Mouse (Mus musculus) intestine, embryonic 15.5 days (tissue): ENCODE measurements around the gene N4bp1. TPM values are rescaled to one million over a fixed set of nuclear protein-coding genes. Genes with fewer than 3 reads are reported as not detected.

Experiments used
- ATAC-seq: fragments of 200-750 bp; cut with Nextera tagmentation; 2 replicates; pipeline ENCODE4 v1.8.0; 2017; ENCODE audit warnings: moderate TSS enrichment, moderate library complexity
- H3K27ac ChIP-seq: fragments of 300-500 bp; sonication (generic); 2 replicates; pipeline ENCODE4 v1.5.1; 2015; ENCODE audit warnings: mild to moderate bottlenecking, inconsistent platforms
- H3K27me3 ChIP-seq: fragments of 300-500 bp; sonication (generic); replicated peaks from 2 replicates; pipeline ENCODE4 v1.6.1; 2015; ENCODE audit warnings: inconsistent platforms
- H3K36me3 ChIP-seq: fragments of 300-500 bp; sonication (generic); 2 replicates; pipeline ENCODE4 v1.6.1; 2015; ENCODE audit warnings: inconsistent platforms
- H3K4me1 ChIP-seq: fragments of 300-500 bp; sonication (generic); replicated peaks from 2 replicates; pipeline ENCODE4 v1.6.1; 2015; ENCODE audit warnings: inconsistent platforms
- H3K4me2 ChIP-seq: fragments of 300-500 bp; sonication (generic); replicated peaks from 2 replicates; pipeline ENCODE4 v1.6.1; 2015; ENCODE audit warnings: mild to moderate bottlenecking, inconsistent platforms
- H3K4me3 ChIP-seq: fragments of 300-500 bp; sonication (generic); replicated peaks from 2 replicates; pipeline ENCODE4 v1.5.1; 2015; ENCODE audit warnings: inconsistent platforms
- H3K9ac ChIP-seq: fragments of 300-500 bp; sonication (generic); 2 replicates; pipeline ENCODE4 v1.6.1; 2015; ENCODE audit warnings: inconsistent platforms
- H3K9me3 ChIP-seq: fragments of 300-500 bp; sonication (generic); 2 replicates; pipeline ENCODE4 v1.6.1; 2016; ENCODE audit warnings: inconsistent platforms
- WGBS: fragments of 180-500 bp; shearing (Covaris S2); methylation state at CpG from one replicate; pipeline ENCODE4 v1.1.7; 2015; 5-methylcytosine and 5-hydroxymethylcytosine counted together
- polyA plus RNA-seq: library from polyadenylated mRNA; unstranded; fragments of >200 nt; fragmentation: Nextera tagmentation; extraction: Ambion mirVana; gene quantifications from 2 replicates; pipeline ENCODE4 v1.2.1, GENCODE M21; 2015

Gene N4bp1
- polyA plus RNA-seq, 1 experiment from 2014 or later, result 8.1 TPM

GRCm38 (mm10) chr8:86765155-86765554, 119.9 kb downstream of the N4bp1 start:
- Histone ChIP-seq H3K9me3 (no peaks in the 10 kb centered on the region), H3K27me3 (no peaks in the 10 kb centered on the region), H3K36me3 (no peaks in the 10 kb centered on the region), H3K4me3 (no peak overlapping the region), H3K4me1 (no peaks in the 10 kb centered on the region), H3K27ac (no peak overlapping the region), H3K4me2 (no peak overlapping the region), H3K9ac (no peak overlapping the region)
- ATAC-seq, result no peak
- WGBS, result 88% methylated on average over 10 of the region's 10 CpGs

DNA sequence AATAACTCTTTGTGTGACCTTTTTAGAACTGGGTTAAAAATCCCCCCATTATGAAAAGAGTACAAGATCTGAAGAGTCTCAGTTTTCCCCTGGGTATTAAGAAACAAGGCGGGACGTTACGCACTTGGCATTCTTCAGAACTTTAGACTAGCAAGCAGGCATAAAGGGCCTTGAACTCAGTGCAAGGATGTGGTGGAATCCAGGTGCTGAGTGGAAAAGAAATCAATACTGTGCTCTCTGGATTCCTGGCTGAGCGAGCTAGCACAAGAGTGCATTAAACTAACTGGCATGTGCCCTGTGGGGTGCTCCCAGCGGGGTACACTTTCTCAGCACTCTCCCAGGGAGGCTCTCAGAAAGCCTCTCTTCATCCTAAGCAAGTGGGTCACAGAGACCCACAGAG, 122.3 kb downstream of the N4bp1 start:
- Histone ChIP-seq H3K4me3 (no peak overlapping the region), H3K4me1 (no peaks in the 10 kb centered on the region; the same call in 1 of the 2 replicates), H3K36me3 (no peaks in the 10 kb centered on the region), H3K27ac (no peak overlapping the region), H3K9ac (no peak overlapping the region), H3K27me3 (no peaks in the 10 kb centered on the region), H3K4me2 (no peak overlapping the region), H3K9me3 (no peaks in the 10 kb centered on the region)
- 66% methylated on average over 5 of the region's 5 CpGs for WGBS
- ATAC-seq, result no peak

GRCm38 (mm10) chr8:86760746-86761145, 124.3 kb downstream of the N4bp1 start:
- H3K4me2 ChIP-seq, result no peak overlapping the region
- H3K9ac ChIP-seq, result no peak overlapping the region
- WGBS, result 62% methylated on average over 6 of the region's 6 CpGs
- H3K27me3 ChIP-seq, result no peaks in the 10 kb centered on the region; the same call in 1 of the 2 replicates
- ATAC-seq, result 0 out of 2 replicates have a peak, but pooled peaks have one; percentile 3
- H3K4me1 ChIP-seq, result peaks cover 5% of the 10 kb centered on the region; the same call in 1 of the 2 replicates
- no peak overlapping the region for H3K27ac ChIP-seq
- no peaks in the 10 kb centered on the region for H3K36me3 ChIP-seq
- no peaks in the 10 kb centered on the region for H3K9me3 ChIP-seq
- H3K4me3 ChIP-seq, result no peak overlapping the region

GRCm38 (mm10) chr8:86759090-86759491, 126.0 kb downstream of the N4bp1 start:
- H3K9ac ChIP-seq, result no peak overlapping the region
- H3K4me3 ChIP-seq, result no peak overlapping the region
- ATAC-seq, result peak; percentile 94
- WGBS, result 20% methylated on average over 4 of the region's 4 CpGs
- no peak overlapping the region for H3K27ac ChIP-seq
- H3K27me3 ChIP-seq, result no peaks in the 10 kb centered on the region; the same call in 1 of the 2 replicates
- H3K4me2 ChIP-seq, result no peak overlapping the region
- no peaks in the 10 kb centered on the region for H3K9me3 ChIP-seq
- peaks cover 5% of the 10 kb centered on the region; the same call in 1 of the 2 replicates for H3K4me1 ChIP-seq
- no peaks in the 10 kb centered on the region for H3K36me3 ChIP-seq

GRCm38 (mm10) chr8:86758651-86759050, 126.4 kb downstream of the N4bp1 start:
- ATAC-seq, result peak; percentile 19; the same call in 1 of the 2 replicates
- Histone ChIP-seq H3K4me1 (peaks cover 5% of the 10 kb centered on the region; the same call in 1 of the 2 replicates), H3K4me3 (no peak overlapping the region), H3K27me3 (no peaks in the 10 kb centered on the region; the same call in 1 of the 2 replicates), H3K9me3 (no peaks in the 10 kb centered on the region), H3K9ac (no peak overlapping the region), H3K27ac (no peak overlapping the region), H3K36me3 (no peaks in the 10 kb centered on the region), H3K4me2 (no peak overlapping the region)
- 60% methylated on average over 3 of the region's 3 CpGs for WGBS

Other genes with a start within 250 kb of the N4bp1 start
- 2.9 and 3.7 TPM in 2 replicates for gene Gm10638, start 139.6 kb downstream of the N4bp1 start, polyA plus RNA-seq
- gene Siah1a, start 139.3 kb downstream of the N4bp1 start, polyA plus RNA-seq, result 31.2 and 36.1 TPM in 2 replicates